Mouse (Mus musculus) CH12.LX (cell line): ENCODE data around the gene Cd101.

Experiments used
- E2F4 ChIP-seq: IDR thresholded peaks from 2 replicates; pipeline ENCODE4 v1.6.1; 2011; ENCODE audit warnings: low read depth, low read length, improper control_type of control experiment; ENCODE audit not compliant: insufficient replicate concordance
- MAX ChIP-seq: IDR thresholded peaks from 2 replicates; pipeline ENCODE4 v1.6.1; 2011; ENCODE audit warnings: low read length, improper control_type of control experiment
- MAZ ChIP-seq: IDR thresholded peaks from 2 replicates; pipeline ENCODE4 v1.6.1; 2012; ENCODE audit warnings: low read depth, mild to moderate bottlenecking, inconsistent platforms, low read length, improper control_type of control experiment, moderate library complexity
- POLR2A ChIP-seq: IDR thresholded peaks from 2 replicates; pipeline ENCODE4 v1.6.1; 2011; ENCODE audit warnings: low read depth, mild to moderate bottlenecking, improper control_type of control experiment, low read length
- RAD21 ChIP-seq: IDR thresholded peaks from 2 replicates; pipeline ENCODE4 v1.6.1; 2011; ENCODE audit warnings: low read depth, mild to moderate bottlenecking, low read length, improper control_type of control experiment, moderate library complexity

DNA sequence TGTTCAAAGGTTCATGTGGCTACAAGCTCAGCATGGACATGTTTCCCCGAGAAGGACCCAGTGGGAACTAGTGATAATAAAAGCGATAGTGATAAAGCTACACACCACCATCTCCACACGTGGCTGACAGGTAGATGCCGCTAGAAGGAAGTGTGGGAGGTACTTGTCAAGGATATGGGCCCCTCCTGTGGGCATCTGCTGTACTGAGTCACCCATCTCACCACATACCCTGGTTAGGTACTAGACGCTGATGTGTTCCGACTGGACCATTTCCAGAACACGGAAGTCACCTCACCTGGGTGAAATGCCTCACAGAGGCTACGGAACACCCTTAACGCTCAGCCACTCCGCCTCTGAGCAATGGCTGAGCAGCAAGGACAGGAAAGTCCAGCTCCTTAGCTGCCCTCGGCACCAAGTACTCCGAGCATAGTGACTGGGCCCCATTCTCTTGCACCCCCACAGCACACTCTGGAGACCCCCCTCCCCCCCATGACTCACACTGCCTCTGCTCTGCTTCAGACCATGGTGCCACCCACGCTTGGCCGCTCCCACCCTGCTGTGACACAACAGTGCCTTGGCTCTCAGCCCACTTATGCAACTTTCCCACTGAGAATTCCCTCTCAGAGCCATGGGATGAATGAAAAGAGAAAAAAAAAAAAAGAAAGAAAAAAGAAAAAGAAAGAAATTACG lies 18.4 kb upstream of the Cd101 start:
- TF ChIP-seq E2F4 (no peak), POLR2A (no peak), MAZ (no peak), RAD21 (no peak), MAX (no peak)
